Mouse (Mus musculus): ENCODE data around the gene Tspyl3. TPM values are rescaled to one million over a fixed set of nuclear protein-coding genes. Genes with fewer than 3 reads are reported as not detected.

The Tspyl3 gene
- total RNA-seq, 2 experiments from 2014 or later: 0.32 to 0.52 TPM

DNA sequence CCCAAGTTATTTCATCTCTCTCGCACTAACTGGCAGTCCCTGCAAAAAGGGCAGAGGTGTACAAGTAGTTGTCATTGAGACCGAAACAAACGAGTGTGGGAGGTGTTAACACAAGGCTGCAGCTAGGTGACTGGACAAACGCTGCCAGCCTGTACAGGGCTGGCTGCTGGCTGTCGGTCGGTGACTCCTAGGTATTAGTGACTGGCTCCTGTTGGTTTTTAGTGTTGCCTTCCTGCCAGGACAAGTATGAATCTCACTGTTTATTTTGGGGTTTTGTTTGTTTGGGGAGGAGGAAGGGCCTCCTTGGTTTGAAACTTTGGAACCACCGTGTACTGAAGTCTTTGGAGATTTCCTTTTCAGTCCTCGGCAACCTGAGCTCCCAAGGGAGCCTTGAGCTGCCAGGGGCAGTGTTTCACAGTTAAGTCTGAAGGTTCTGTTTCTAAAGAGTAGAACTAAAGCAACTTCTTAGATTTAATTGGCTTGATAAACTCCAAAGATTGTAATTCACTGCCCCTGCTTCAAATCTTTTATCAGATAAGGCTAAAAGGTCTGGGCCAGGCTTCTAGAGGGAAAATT is 49.2 kb downstream of the Tspyl3 start:
- DNase-seq (ENCODE audit: low spot score): no peak

Other genes with a start within 250 kb of the Tspyl3 start
- gene Pdrg1, start 210.0 kb downstream of the Tspyl3 start, total RNA-seq (2021): 10 to 100 TPM; 72.1 to 77.5 TPM
- not detected for gene Xkr7, start 193.6 kb downstream of the Tspyl3 start, total RNA-seq (2021)
- gene Ccm2l, start 159.5 kb downstream of the Tspyl3 start, total RNA-seq (2021): 1 to 10 TPM; 3.3 to 4.1 TPM
- under 1 TPM; 0.18 to 0.28 TPM for gene Hck, start 117.0 kb downstream of the Tspyl3 start, total RNA-seq (2021)
- 10 to 100 TPM; 27.0 to 30.3 TPM for gene Tm9sf4, start 64.1 kb downstream of the Tspyl3 start, total RNA-seq (2021)
- gene Plagl2, start 16.0 kb upstream of the Tspyl3 start, total RNA-seq (2021): 1 to 10 TPM; 2.6 to 3.1 TPM
- gene Pofut1, start 16.1 kb upstream of the Tspyl3 start, total RNA-seq (2021): 1 to 10 TPM; 7.3 to 9.5 TPM
- gene Kif3b, start 66.0 kb upstream of the Tspyl3 start, total RNA-seq (2021): 1 to 10 TPM; 3.0 to 3.8 TPM
- gene Asxl1, start 120.4 kb upstream of the Tspyl3 start, total RNA-seq (2021): 1 to 10 TPM; 8.4 to 9.2 TPM